Mouse (Mus musculus) cerebellum, adult 8-10 months (tissue): ENCODE measurements around the gene Tdpoz3.
"Not testable (repeated sequence)": the region's sequence is repeated elsewhere in the genome, so short reads cannot be mapped to it uniquely, and the experiment has no call there.

ENCODE experiments used
- DNase-seq: peaks from one replicate; pipeline ENCODE4 v3.0.0; 2022

The Tdpoz3 gene

GRCm38 (mm10) chr3:93825720-93826119 lies at the start of gene Tdpoz3:
TSS of gene Tdpoz3 (plus strand) at chr3:93826020.
- DNase-seq = not testable (repeated sequence)

- DNase-seq = not testable (repeated sequence)
These were observed 29.7 kb upstream of the Tdpoz3 start, which contains the start of gene Tdpoz4 for GRCm38 (mm10) chr3:93796098-93796497. TSS of gene Tdpoz4 (plus strand) at chr3:93796398.

DNA sequence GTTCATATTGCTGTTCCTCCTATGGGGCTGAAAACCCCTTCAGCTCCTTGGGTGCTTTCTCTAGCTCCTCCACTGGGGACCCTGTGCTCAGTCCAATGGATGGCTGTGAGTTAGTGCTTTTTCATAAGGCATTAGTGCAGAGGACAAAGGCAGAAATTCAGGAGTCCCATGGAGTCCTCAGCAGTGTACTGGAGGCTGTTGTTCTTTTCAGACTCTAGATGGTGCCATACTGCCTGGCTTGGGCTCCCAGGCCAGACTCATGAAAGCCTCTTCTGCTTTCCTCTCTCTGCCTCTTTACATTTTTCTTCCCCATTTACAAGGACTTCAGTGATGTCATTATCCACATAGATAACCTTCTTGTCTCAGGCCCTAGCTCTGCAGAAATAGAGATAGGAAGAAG lies 12.5 kb upstream of the Tdpoz3 start:
- not testable (repeated sequence) for DNase-seq

DNA sequence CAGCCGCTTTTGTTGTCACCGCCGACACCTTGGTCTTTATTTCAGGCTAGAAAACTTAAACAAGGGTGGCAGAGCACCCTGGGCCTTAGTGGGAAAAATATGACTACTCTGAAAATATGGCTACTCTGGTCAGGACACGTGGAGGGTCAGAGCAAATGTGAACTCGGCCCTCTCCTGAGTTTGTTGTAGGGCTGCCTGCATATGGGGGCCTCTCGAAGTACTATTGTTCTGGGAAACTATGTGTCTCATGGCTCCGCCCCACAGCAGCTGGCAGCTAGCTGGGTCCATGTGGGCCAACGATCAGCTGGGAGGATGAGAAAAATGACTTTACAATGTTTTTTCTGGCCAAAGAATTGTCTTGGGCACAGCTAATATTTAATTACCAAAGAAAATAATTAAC lies 33.1 kb downstream of the Tdpoz3 start:
- DNase-seq = not testable (repeated sequence)

DNA sequence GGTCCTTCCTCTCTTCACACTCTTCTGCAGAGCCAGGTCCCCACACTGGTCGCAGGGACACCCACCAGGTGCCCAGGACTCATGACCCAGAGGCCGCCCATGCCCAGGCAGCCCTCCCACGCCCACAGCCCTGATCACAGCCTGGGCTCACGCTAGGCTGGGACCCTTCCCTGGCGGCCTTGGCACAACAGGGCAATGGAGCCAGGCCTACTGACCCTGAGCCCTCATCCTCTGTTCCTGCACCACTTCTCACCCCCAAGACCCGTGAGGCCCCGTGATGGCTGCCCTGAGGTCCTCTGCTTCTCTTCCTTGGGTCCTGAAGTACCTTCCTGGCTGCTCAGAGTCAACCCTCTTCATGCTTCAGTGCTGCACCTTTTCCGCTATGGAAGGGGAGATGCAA lies 44.8 kb downstream of the Tdpoz3 start:
- not testable (repeated sequence) for DNase-seq
